Mouse (Mus musculus) thymus, adult 2 months (tissue): ENCODE results near the gene Maats1. TPM values are rescaled to one million over a fixed set of nuclear protein-coding genes. Genes with fewer than 3 reads are reported as not detected.

Experiments
- DNase-seq: peaks from one replicate; pipeline ENCODE4 v3.0.0; 2021
- H3K27ac ChIP-seq: fragments of 200-500 bp; 2 replicates; pipeline ENCODE4 v1.5.1; 2012; ENCODE audit warnings: low read length, control low read depth; ENCODE audit not compliant: control insufficient read depth, insufficient read depth
- H3K27me3 ChIP-seq: fragments of 200-500 bp; 2 replicates; pipeline ENCODE4 v1.6.1; 2012; ENCODE audit warnings: mild to moderate bottlenecking, low read length, moderate library complexity, mixed read lengths; ENCODE audit not compliant: control insufficient read depth, insufficient read depth
- H3K36me3 ChIP-seq: fragments of 200-500 bp; 2 replicates; pipeline ENCODE4 v1.6.1; 2012; ENCODE audit warnings: mild to moderate bottlenecking, low read length, moderate library complexity; ENCODE audit not compliant: control insufficient read depth, insufficient read depth
- H3K4me1 ChIP-seq: fragments of 200-500 bp; replicated peaks from 2 replicates; pipeline ENCODE4 v1.6.1; 2012; ENCODE audit warnings: low read length; ENCODE audit not compliant: control insufficient read depth, insufficient read depth
- H3K4me3 ChIP-seq: fragments of 200-500 bp; 2 replicates; pipeline ENCODE4 v1.5.1; 2012; ENCODE audit warnings: mild to moderate bottlenecking, low read length, control low read depth, moderate library complexity; ENCODE audit not compliant: control insufficient read depth, insufficient read depth
- CTCF ChIP-seq: fragments of 200-500 bp; IDR thresholded peaks from 2 replicates; pipeline ENCODE4 v1.5.1; 2012; ENCODE audit warnings: mild to moderate bottlenecking, control low read depth, low read length, moderate library complexity, borderline replicate concordance; ENCODE audit not compliant: control insufficient read depth, poor library complexity, insufficient read depth; ENCODE audit errors: extremely low read depth
- POLR2A ChIP-seq: fragments of 200-500 bp; IDR thresholded peaks from 2 replicates; pipeline ENCODE4 v1.6.1; 2012; ENCODE audit warnings: mild to moderate bottlenecking, low read length, control low read depth, moderate library complexity; ENCODE audit not compliant: control insufficient read depth, poor library complexity, insufficient read depth; ENCODE audit errors: extremely low read depth
- WGBS: fragments of 180-500 bp; shearing (Covaris S2); methylation state at CpG from one replicate; pipeline ENCODE4 v1.1.7; 2018; 5-methylcytosine and 5-hydroxymethylcytosine counted together
- polyA plus RNA-seq: library from polyadenylated mRNA; depleted of rRNA; stranded (reverse); fragments of >200 nt; gene quantifications from 2 replicates; pipeline ENCODE4 v1.2.3, GENCODE M21; 2012

Maats1 gene
- polyA plus RNA-seq, 1 experiment: 0.12 TPM

GRCm38 (mm10) chr16:38372876-38373275 is 30.9 kb upstream of the Maats1 start:
- TF ChIP-seq CTCF (no peak), POLR2A (no peak)
- peaks cover 12% of the 10 kb centered on the region for H3K4me1 ChIP-seq
- H3K27me3 ChIP-seq: no peaks in the 10 kb centered on the region
- no peaks in the 10 kb centered on the region for H3K36me3 ChIP-seq
- WGBS: 94% methylated on average over 4 of the region's 4 CpGs
- no peak for DNase-seq
- H3K27ac ChIP-seq: no peak overlapping the region
- H3K4me3 ChIP-seq: no peak overlapping the region

GRCm38 (mm10) chr16:38371705-38372296 is 29.9 kb upstream of the Maats1 start:
- Histone ChIP-seq H3K4me1 (peaks cover 8% of the 10 kb centered on the region), H3K27ac (no peak overlapping the region), H3K27me3 (no peaks in the 10 kb centered on the region), H3K36me3 (no peaks in the 10 kb centered on the region), H3K4me3 (no peak overlapping the region)
- TF ChIP-seq POLR2A: no peak
- no peak for TF ChIP-seq CTCF
- 94% methylated on average over 15 of the region's 15 CpGs for WGBS
- DNase-seq: no peak

GRCm38 (mm10) chr16:38370633-38371374 is 28.9 kb upstream of the Maats1 start:
- 96% methylated on average over 8 of the region's 8 CpGs for WGBS
- Histone ChIP-seq H3K36me3 (no peaks in the 10 kb centered on the region), H3K27ac (no peak overlapping the region), H3K4me1 (0 out of 2 replicates have a peak, but pooled peaks cover 3% of the 10 kb centered on the region), H3K27me3 (no peaks in the 10 kb centered on the region), H3K4me3 (no peak overlapping the region)
- no peak for DNase-seq
- no peak for TF ChIP-seq POLR2A
- TF ChIP-seq CTCF: no peak

- 77% methylated on average over 4 of the region's 4 CpGs for WGBS
- no peak overlapping the region for H3K4me3 ChIP-seq
Measured at GRCm38 (mm10) chr16:38369992-38370484, 28.1 kb upstream of the Maats1 start.

GRCm38 (mm10) chr16:38369431-38369830 is 27.5 kb upstream of the Maats1 start:
- H3K4me3 ChIP-seq: no peak overlapping the region
- WGBS: 96% methylated on average over 8 of the region's 8 CpGs
- TF ChIP-seq CTCF: no peak
- no peak for TF ChIP-seq POLR2A
- H3K4me1 ChIP-seq: 0 out of 2 replicates have a peak, but pooled peaks cover 3% of the 10 kb centered on the region
- no peak overlapping the region for H3K27ac ChIP-seq
- H3K27me3 ChIP-seq: no peaks in the 10 kb centered on the region
- no peaks in the 10 kb centered on the region for H3K36me3 ChIP-seq
- DNase-seq: no peak

More at GRCm38 (mm10) chr16:38369992-38370484, 28.1 kb upstream of the Maats1 start:
- DNase-seq: no peak
- no peaks in the 10 kb centered on the region for H3K36me3 ChIP-seq
- TF ChIP-seq CTCF (no peak), POLR2A (no peak)
- no peak overlapping the region for H3K27ac ChIP-seq
- H3K4me1 ChIP-seq: 0 out of 2 replicates have a peak, but pooled peaks cover 3% of the 10 kb centered on the region
- no peaks in the 10 kb centered on the region for H3K27me3 ChIP-seq

- DNase-seq: no peak
- no peak for TF ChIP-seq POLR2A
- TF ChIP-seq CTCF: no peak
Measured at GRCm38 (mm10) chr16:38369000-38369399, 27.1 kb upstream of the Maats1 start.

More at GRCm38 (mm10) chr16:38369000-38369399, 27.1 kb upstream of the Maats1 start:
- 0 out of 2 replicates have a peak, but pooled peaks cover 3% of the 10 kb centered on the region for H3K4me1 ChIP-seq
- no peaks in the 10 kb centered on the region for H3K36me3 ChIP-seq
- no peak overlapping the region for H3K4me3 ChIP-seq
- H3K27me3 ChIP-seq: no peaks in the 10 kb centered on the region
- 92% methylated on average over 7 of the region's 7 CpGs for WGBS
- no peak overlapping the region for H3K27ac ChIP-seq
